14 mouse cellular contexts compared by ENCODE assay signal in genomic region chrX:42066771-42067170, GRCm38 (mm10). TPM values are rescaled to one million over a fixed set of nuclear protein-coding genes. Genes with fewer than 3 reads are reported as not detected.
DNase-seq lines count a peak whose midpoint lies in the region; ATAC-seq lines count a peak whose summit lies in the region.
"Had no signal": no experiment of that assay in that cellular context is flagged by ENCODE, and none has a peak within 500 bp of the region (broad histone marks: within the 10 kb centered on the region; RNA-seq: fewer than 3 reads in every experiment).

No protein-coding gene starts in this region.

- H3K9ac ChIP-seq in hindbrain, embryonic 15.5 days = no peak overlapping the region
- H3K9ac ChIP-seq in hindbrain, embryonic 16.5 days (ENCODE audit: low read depth, low read length) = no peak overlapping the region
- H3K9ac ChIP-seq in neural tube, embryonic 15.5 days (replicated peaks) = no peak overlapping the region

- H3K27ac ChIP-seq in hindbrain, embryonic 15.5 days (replicated peaks) = no peak overlapping the region
- H3K27ac ChIP-seq in hindbrain, embryonic 16.5 days (ENCODE audit: low read depth, low read length) = no peak overlapping the region
- H3K27ac ChIP-seq in neural tube, embryonic 15.5 days (replicated peaks) = 0 out of 2 replicates have a peak overlapping the region, but pooled peaks have one; percentile 91
- H3K27ac ChIP-seq: liver, embryonic 14.5 days had no signal

- no peaks in the 10 kb centered on the region for H3K27me3 ChIP-seq in hindbrain, embryonic 15.5 days
- H3K27me3 ChIP-seq in hindbrain, embryonic 16.5 days (replicated peaks; ENCODE audit: control insufficient read depth, insufficient read depth, low read length) = no peaks in the 10 kb centered on the region
- no peaks in the 10 kb centered on the region for H3K27me3 ChIP-seq in neural tube, embryonic 15.5 days (replicated peaks)

- 31% methylated on average over 1 of the region's 1 CpGs for WGBS in hindbrain, embryonic 15.5 days
- WGBS in hindbrain, embryonic 16.5 days = 47% methylated on average over 1 of the region's 1 CpGs
- WGBS in neural tube, embryonic 15.5 days = 57% methylated on average over 1 of the region's 1 CpGs

- no peak for DNase-seq in neural tube, embryonic 10.5 days (ENCODE audit: extremely low spot score, low spot score)
- DNase-seq in cerebellum, postnatal 10 days = peak; percentile 23 to 30
- no peak for DNase-seq in adrenal gland, adult 18-20 months (ENCODE audit: low spot score in 2 of 2)
- DNase-seq in testis, postnatal 10 days (ENCODE audit: low spot score) = no peak
- DNase-seq: adrenal gland, postnatal 25 days; gastrocnemius, postnatal 10 days; heart, postnatal 14 days; kidney, postnatal 36 days; lung, postnatal 10 days; thymus, adult 18-20 months had no signal

- H3K36me3 ChIP-seq in hindbrain, embryonic 15.5 days = no peaks in the 10 kb centered on the region
- no peaks in the 10 kb centered on the region for H3K36me3 ChIP-seq in hindbrain, embryonic 16.5 days (ENCODE audit: control insufficient read depth, insufficient read depth, low read length)
- H3K36me3 ChIP-seq in neural tube, embryonic 15.5 days = no peaks in the 10 kb centered on the region

- H3K4me1 ChIP-seq in hindbrain, embryonic 15.5 days (replicated peaks) = peaks cover 7% of the 10 kb centered on the region
- H3K4me1 ChIP-seq in hindbrain, embryonic 16.5 days (ENCODE audit: control insufficient read depth, insufficient read depth, low read depth, low read length) = 0 out of 2 replicates have a peak, but pooled peaks cover 4% of the 10 kb centered on the region
- H3K4me1 ChIP-seq in neural tube, embryonic 15.5 days = peaks cover 9% of the 10 kb centered on the region

- H3K4me2 ChIP-seq in hindbrain, embryonic 15.5 days = peak overlapping the region; percentile 52; the same call in 1 of the 2 replicates
- H3K4me2 ChIP-seq in hindbrain, embryonic 16.5 days (ENCODE audit: low read length) = no peak overlapping the region
- 0 out of 2 replicates have a peak overlapping the region, but pooled peaks have one; percentile 51 for H3K4me2 ChIP-seq in neural tube, embryonic 15.5 days

- no peaks in the 10 kb centered on the region for H3K9me3 ChIP-seq in hindbrain, embryonic 15.5 days
- no peaks in the 10 kb centered on the region for H3K9me3 ChIP-seq in hindbrain, embryonic 16.5 days (ENCODE audit: control insufficient read depth, low read length)
- H3K9me3 ChIP-seq in neural tube, embryonic 15.5 days (replicated peaks) = no peaks in the 10 kb centered on the region

- no peak for ATAC-seq in hindbrain, embryonic 15.5 days (ENCODE audit: low FRiP score, low read depth)
- ATAC-seq in hindbrain, embryonic 16.5 days = no peak
- no peak for ATAC-seq in neural tube, embryonic 15.5 days (ENCODE audit: low FRiP score)

- no peak overlapping the region for H3K4me3 ChIP-seq in hindbrain, embryonic 15.5 days
- H3K4me3 ChIP-seq in hindbrain, embryonic 16.5 days (ENCODE audit: low read length) = no peak overlapping the region
- H3K4me3 ChIP-seq in neural tube, embryonic 15.5 days (replicated peaks) = no peak overlapping the region

RNA-seq across cellular contexts. Expression of gene Xiap, which starts 7.3 kb away (rescaled TPM):
- 9.8 and 11.6 TPM in 2 replicates for polyA plus RNA-seq in hindbrain, embryonic 15.5 days (2015; fragmentation: Nextera tagmentation; extraction: Ambion mirVana)
- 9.4 and 10.8 TPM in 2 replicates for polyA plus RNA-seq in hindbrain, embryonic 16.5 days (2015; fragmentation: Nextera tagmentation; extraction: Ambion mirVana)
- polyA plus RNA-seq in neural tube, embryonic 15.5 days (2015; fragmentation: Nextera tagmentation; extraction: Ambion mirVana) = 11.3 and 12.0 TPM in 2 replicates
- total RNA-seq in adrenal gland, adult 18-20 months (2021) = 10 to 100 TPM; 43.1 to 44.7 TPM

Comparison
In these comparisons a context has a peak if more than half of its experiments do, and no peak if none do; other contexts are left out.
1. DNase-seq: peak in cerebellum, postnatal 10 days (2 of 2); none in neural tube, embryonic 10.5 days (single experiment), adrenal gland, adult 18-20 months (0 of 2) and testis, postnatal 10 days (single experiment).